Mouse (Mus musculus) neural tube, embryonic 12.5 days (tissue): ENCODE data around the gene 1110065P20Rik. TPM values are rescaled to one million over a fixed set of nuclear protein-coding genes. Genes with fewer than 3 reads are reported as not detected.

Experiments used
- ATAC-seq: fragments of 200-750 bp; cut with Nextera tagmentation; 2 replicates; pipeline ENCODE4 v1.8.0; 2017; ENCODE audit warnings: low read depth, mild to moderate bottlenecking, moderate TSS enrichment, moderate library complexity; ENCODE audit not compliant: low FRiP score
- H3K27ac ChIP-seq: fragments of 300-500 bp; sonication (generic); 2 replicates; pipeline ENCODE4 v1.5.1; 2016
- H3K27me3 ChIP-seq: fragments of 300-500 bp; sonication (generic); replicated peaks from 2 replicates; pipeline ENCODE4 v1.6.1; 2016; ENCODE audit warnings: mild to moderate bottlenecking
- H3K36me3 ChIP-seq: fragments of 300-500 bp; sonication (generic); 2 replicates; pipeline ENCODE4 v1.6.1; 2016; ENCODE audit warnings: mild to moderate bottlenecking
- H3K4me1 ChIP-seq: fragments of 300-500 bp; sonication (generic); 2 replicates; pipeline ENCODE4 v1.6.1; 2016
- H3K4me2 ChIP-seq: fragments of 300-500 bp; sonication (generic); replicated peaks from 2 replicates; pipeline ENCODE4 v1.6.1; 2016; ENCODE audit warnings: mild to moderate bottlenecking
- H3K4me3 ChIP-seq: fragments of 300-500 bp; sonication (generic); 2 replicates; pipeline ENCODE4 v1.5.1; 2016
- H3K9ac ChIP-seq: fragments of 300-500 bp; sonication (generic); 2 replicates; pipeline ENCODE4 v1.6.1; 2016; ENCODE audit warnings: mild to moderate bottlenecking
- H3K9me3 ChIP-seq: fragments of 300-500 bp; sonication (generic); 2 replicates; pipeline ENCODE4 v1.6.1; 2016; ENCODE audit warnings: mild to moderate bottlenecking
- WGBS: fragments of 180-500 bp; shearing (Covaris S2); methylation state at CpG from one replicate; pipeline ENCODE4 v1.1.7; 2016; 5-methylcytosine and 5-hydroxymethylcytosine counted together
- polyA plus RNA-seq: library from polyadenylated mRNA; unstranded; fragments of >200 nt; fragmentation: Nextera tagmentation; extraction: Ambion mirVana; gene quantifications from 2 replicates; pipeline ENCODE4 v1.2.1, GENCODE M21; 2016

The 1110065P20Rik gene
- polyA plus RNA-seq, 1 experiment from 2014 or later, result 71.6 TPM

GRCm38 (mm10) chr4:124872719-124873118, 21.7 kb upstream of the 1110065P20Rik start:
- Histone ChIP-seq H3K9me3 (no peaks in the 10 kb centered on the region), H3K4me2 (no peak overlapping the region), H3K4me3 (no peak overlapping the region), H3K27me3 (no peaks in the 10 kb centered on the region), H3K9ac (no peak overlapping the region), H3K27ac (no peak overlapping the region), H3K4me1 (no peaks in the 10 kb centered on the region), H3K36me3 (no peaks in the 10 kb centered on the region)
- ATAC-seq, result no peak
- WGBS, result 91% methylated on average over 1 of the region's 1 CpGs

DNA sequence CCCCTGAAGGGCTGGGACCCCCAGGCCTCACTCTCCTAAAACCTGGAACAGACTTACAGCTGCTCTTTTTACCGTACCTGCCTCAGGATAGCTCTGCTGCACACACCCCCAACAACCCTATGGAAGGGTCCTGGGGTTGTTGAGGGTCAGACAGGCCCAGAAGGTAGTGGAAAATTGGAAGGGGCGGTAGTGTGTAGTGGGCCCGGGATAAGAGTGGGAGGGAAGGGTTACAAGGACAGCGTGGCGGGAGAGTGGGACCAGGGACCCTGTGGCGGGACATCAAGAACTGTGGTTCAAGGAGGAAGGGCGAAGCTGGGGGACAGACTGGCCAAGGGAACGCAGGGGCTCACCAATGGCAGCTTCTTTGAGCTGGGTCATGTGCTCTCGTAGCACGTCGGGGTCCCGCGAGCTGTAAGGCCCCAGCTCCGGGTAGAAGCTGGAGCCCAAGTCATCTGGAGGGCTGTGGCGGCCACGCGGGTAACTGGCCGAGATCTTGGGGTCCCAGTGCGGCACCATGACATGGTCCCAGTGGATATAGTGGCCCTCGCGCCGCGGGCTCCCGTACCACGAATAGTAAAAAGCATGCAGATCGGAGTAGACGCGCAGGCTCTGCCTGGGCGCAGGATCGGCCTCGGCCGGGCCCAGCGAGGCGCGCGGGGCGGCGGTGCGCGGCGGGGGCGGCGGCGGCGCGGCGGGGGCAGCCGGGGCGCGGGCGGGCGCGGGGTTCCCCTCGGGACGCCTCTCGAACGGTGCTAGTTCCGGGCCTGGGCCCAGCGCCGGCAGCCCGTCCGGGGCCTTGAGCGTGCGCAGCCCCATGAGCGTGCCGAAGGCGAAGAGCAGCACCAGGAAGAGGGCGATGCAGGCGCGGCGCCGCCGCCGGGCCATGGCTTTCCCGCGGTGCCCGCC, 10.5 kb upstream of the 1110065P20Rik start, which contains the start of gene Maneal:
Gene Maneal (minus strand): TSS at position 889 of the 906 bp plus-strand sequence.
- Histone ChIP-seq H3K4me3 (peak within 1 kb of the TSS; percentile 69), H3K27me3 (no peaks in the 10 kb centered on the region; the same call in 1 of the 2 replicates), H3K36me3 (peaks cover 14% of the 10 kb centered on the region), H3K27ac (peak within 1 kb of the TSS; percentile 42; the same call in 1 of the 2 replicates), H3K9me3 (no peaks in the 10 kb centered on the region), H3K9ac (peak within 1 kb of the TSS; percentile 85), H3K4me2 (peak within 1 kb of the TSS; percentile 73), H3K4me1 (peaks cover 23% of the 10 kb centered on the region; the same call in 1 of the 2 replicates)
- WGBS, result 2% methylated on average over 74 of the region's 77 CpGs
- peak; percentile 51 for ATAC-seq

DNA sequence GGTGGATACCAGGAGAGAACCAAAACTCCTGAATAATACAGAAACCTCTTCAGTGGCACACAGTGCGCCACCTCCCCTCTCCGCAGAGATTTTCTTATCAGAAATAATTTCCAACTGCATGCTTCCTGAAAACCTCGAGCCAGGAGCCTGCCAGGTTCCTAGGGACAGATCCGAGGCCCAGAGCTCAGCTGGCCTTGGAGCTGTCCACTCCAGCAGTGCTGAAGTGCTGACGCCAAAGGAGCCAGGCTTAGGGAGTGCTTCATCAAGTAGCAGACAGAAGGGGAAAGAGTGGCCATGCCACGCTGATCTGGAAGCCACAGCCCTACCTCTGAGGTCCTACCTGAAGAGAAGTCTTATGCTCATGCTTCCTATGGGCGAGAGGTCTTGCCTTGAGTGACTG, 9.4 kb upstream of the 1110065P20Rik start:
- Histone ChIP-seq H3K9ac (no peak overlapping the region), H3K36me3 (peaks cover 25% of the 10 kb centered on the region), H3K9me3 (no peaks in the 10 kb centered on the region), H3K27me3 (no peaks in the 10 kb centered on the region; the same call in 1 of the 2 replicates), H3K27ac (no peak overlapping the region), H3K4me2 (peak overlapping the region; percentile 73), H3K4me3 (no peak overlapping the region), H3K4me1 (peaks cover 23% of the 10 kb centered on the region; the same call in 1 of the 2 replicates)
- ATAC-seq, result no peak
- 17% methylated on average over 7 of the region's 7 CpGs for WGBS

DNA sequence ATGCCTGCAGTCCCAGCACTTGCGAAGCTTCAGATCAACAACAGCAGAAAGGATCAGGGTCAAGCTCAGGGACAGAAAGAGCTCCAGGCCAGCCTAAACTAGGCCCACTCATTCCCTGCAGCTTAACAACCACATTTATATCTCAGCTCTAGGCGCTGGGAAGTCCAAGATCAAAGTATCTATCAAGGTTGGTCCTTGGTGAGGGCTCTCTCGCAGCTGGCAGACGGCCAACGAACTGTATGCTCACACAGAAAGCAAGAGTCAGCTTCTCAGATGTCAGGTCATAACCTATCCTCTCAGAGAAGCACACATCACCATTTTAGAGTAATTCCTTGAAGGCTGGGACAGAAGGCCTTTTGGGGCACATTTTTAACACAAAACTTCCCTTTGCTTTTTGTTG, 7.4 kb upstream of the 1110065P20Rik start:
- no peak for ATAC-seq
- Histone ChIP-seq H3K4me2 (no peak overlapping the region), H3K27ac (no peak overlapping the region), H3K9ac (no peak overlapping the region), H3K4me3 (no peak overlapping the region), H3K4me1 (peaks cover 23% of the 10 kb centered on the region; the same call in 1 of the 2 replicates), H3K27me3 (no peaks in the 10 kb centered on the region; the same call in 1 of the 2 replicates), H3K36me3 (peaks cover 43% of the 10 kb centered on the region), H3K9me3 (no peaks in the 10 kb centered on the region)
- 70% methylated on average over 5 of the region's 5 CpGs for WGBS

DNA sequence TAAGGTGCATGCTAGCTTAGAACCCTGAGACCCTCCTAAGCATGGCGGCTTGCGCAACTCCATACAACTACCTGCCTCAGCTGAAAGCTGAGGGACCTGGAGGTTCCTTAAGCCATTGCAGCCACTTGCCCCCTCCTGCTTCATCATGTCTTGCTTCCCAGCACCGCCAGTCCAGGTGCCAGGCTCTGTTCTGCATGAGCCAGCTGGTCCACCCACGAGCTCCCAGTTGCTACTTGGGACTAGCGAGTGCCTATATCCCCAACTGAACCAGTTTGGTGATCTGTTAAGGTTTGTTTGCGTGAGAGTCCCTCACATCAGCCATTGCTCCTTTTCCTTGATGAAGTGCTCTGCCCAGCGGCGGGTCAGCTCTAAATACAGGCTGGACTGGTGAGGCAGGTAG, 5.3 kb upstream of the 1110065P20Rik start:
- Histone ChIP-seq H3K27me3 (no peaks in the 10 kb centered on the region; the same call in 1 of the 2 replicates), H3K27ac (no peak overlapping the region), H3K4me2 (no peak overlapping the region), H3K4me3 (no peak overlapping the region), H3K9ac (no peak overlapping the region), H3K4me1 (peaks cover 31% of the 10 kb centered on the region), H3K9me3 (no peaks in the 10 kb centered on the region), H3K36me3 (peaks cover 44% of the 10 kb centered on the region)
- ATAC-seq, result no peak
- WGBS, result 97% methylated on average over 8 of the region's 8 CpGs

DNA sequence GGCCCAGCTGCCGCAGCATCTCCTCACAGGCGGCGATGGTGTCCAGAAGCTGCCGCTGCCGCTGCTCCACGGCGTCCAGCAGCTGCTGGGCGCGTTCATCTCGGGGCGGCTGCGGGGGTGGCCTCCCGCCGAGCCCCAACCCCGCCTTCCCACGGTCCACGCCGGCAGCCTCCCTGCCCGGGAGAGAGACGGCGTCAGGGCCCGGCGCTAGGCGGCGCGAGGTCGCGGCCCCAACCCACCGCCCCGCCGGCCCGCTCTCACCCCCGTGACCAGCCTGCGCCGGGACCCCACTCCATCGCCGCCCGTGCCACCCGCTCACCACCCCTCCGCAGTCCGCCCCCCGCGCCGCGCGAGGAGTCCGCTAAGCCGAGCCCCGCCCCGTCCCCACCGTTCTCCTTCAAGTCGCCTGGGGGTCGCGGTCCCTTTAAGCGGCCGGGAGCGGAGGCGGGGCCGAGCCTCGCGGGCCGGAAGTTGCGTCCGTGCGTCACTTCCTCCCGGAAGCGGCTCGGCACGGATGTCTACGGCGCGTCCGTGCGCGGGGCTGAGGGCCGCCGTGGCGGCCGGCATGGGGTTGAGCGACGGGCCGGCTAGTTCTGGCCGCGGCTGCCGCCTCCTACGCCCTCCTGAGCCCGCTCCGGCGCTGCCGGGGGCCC, 609 bp downstream of the 1110065P20Rik start, which contains the start of gene Yrdc:
Gene Yrdc (plus strand): TSS at position 419 of the 653 bp plus-strand sequence.
- Histone ChIP-seq H3K4me3 (peak within 1 kb of the TSS; percentile 100), H3K4me1 (peaks cover 29% of the 10 kb centered on the region), H3K9me3 (no peaks in the 10 kb centered on the region), H3K36me3 (peaks cover 18% of the 10 kb centered on the region), H3K27ac (peak within 1 kb of the TSS; percentile 95), H3K27me3 (no peaks in the 10 kb centered on the region), H3K9ac (peak within 1 kb of the TSS; percentile 95), H3K4me2 (peak within 1 kb of the TSS; percentile 71)
- under 1% methylated on average over 83 of the region's 90 CpGs for WGBS
- ATAC-seq, result peak; percentile 91

DNA sequence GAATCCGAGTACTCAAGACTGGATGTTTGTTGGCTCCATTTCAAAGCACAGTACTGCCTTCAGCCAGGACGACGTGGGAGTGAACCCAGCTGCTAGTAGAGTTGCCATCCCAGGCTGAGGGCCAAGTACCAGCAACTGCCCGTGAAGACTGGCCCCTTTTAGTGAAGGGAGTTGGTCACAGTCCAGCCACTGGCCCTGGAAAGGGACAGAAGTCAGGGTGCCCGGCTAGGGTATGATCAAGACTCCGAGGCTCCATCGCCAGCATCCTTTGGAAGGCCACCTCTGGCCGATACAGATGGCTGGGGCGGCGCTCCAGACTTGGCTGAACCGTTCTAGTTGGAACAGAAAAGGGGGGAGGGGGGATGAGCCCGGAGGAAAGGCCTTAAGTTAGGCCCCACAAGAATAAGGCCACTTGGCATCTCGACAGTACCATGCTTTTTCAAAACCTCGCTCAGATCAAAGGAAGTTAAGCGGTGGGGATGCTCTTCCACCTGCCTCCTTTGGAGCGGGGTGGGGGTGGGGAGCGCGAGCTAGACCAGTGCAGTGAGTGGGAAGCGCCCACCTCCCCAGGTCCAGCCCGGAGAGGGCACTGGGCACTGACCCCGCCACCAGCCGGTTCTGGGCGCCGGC, 1.2 kb downstream of the 1110065P20Rik start:
- H3K4me2 ChIP-seq, result peak overlapping the region; percentile 71
- no peaks in the 10 kb centered on the region for H3K9me3 ChIP-seq
- H3K4me1 ChIP-seq, result peaks cover 29% of the 10 kb centered on the region
- no peaks in the 10 kb centered on the region for H3K27me3 ChIP-seq
- H3K4me3 ChIP-seq, result peak overlapping the region; percentile 100
- H3K36me3 ChIP-seq, result peaks cover 21% of the 10 kb centered on the region
- WGBS, result 2% methylated on average over 24 of the region's 24 CpGs
- H3K9ac ChIP-seq, result peak overlapping the region; percentile 95
- H3K27ac ChIP-seq, result peak overlapping the region; percentile 95
- ATAC-seq, result peak; percentile 67

- Histone ChIP-seq H3K4me1 (peaks cover 24% of the 10 kb centered on the region), H3K27me3 (no peaks in the 10 kb centered on the region), H3K9me3 (no peaks in the 10 kb centered on the region), H3K4me2 (no peak overlapping the region), H3K36me3 (peaks cover 17% of the 10 kb centered on the region), H3K9ac (no peak overlapping the region), H3K27ac (no peak overlapping the region), H3K4me3 (no peak overlapping the region)
- WGBS, result 5% methylated on average over 8 of the region's 8 CpGs
- ATAC-seq, result no peak
These were observed 3.4 kb downstream of the 1110065P20Rik start for GRCm38 (mm10) chr4:124847573-124847972.

- 52% methylated on average over 11 of the region's 11 CpGs for WGBS
- Histone ChIP-seq H3K4me1 (peaks cover 4% of the 10 kb centered on the region; the same call in 1 of the 2 replicates), H3K27ac (no peak overlapping the region), H3K4me3 (no peak overlapping the region), H3K9ac (no peak overlapping the region), H3K9me3 (no peaks in the 10 kb centered on the region), H3K36me3 (peaks cover 46% of the 10 kb centered on the region), H3K27me3 (no peaks in the 10 kb centered on the region), H3K4me2 (no peak overlapping the region)
- 0 out of 2 replicates have a peak, but pooled peaks have one; percentile 44 for ATAC-seq
These were observed 7.5 kb downstream of the 1110065P20Rik start for GRCm38 (mm10) chr4:124843493-124843892.

DNA sequence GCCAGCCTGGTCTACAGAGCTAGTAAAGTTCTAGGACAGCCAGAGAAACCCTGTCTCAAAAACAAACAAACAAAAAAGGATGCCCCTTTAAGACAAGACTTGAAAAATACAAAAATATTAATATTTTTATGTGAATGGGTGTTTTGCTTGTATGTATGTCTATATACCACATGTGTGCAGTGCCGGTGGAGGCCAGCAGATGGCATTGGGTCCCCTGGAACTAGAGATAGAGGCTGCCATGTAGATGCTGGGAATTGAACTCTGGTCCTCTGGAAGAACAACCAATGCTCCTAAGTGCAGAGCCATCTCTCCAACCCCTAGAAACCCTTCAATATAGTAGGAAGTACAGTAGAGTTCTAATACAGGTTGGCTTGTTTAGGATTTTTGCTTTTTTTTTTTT, 10.0 kb downstream of the 1110065P20Rik start:
- no peaks in the 10 kb centered on the region for H3K4me1 ChIP-seq
- no peak overlapping the region for H3K27ac ChIP-seq
- no peak overlapping the region for H3K4me2 ChIP-seq
- no peak for ATAC-seq
- H3K27me3 ChIP-seq, result no peaks in the 10 kb centered on the region
- H3K4me3 ChIP-seq, result no peak overlapping the region
- H3K9ac ChIP-seq, result no peak overlapping the region
- H3K9me3 ChIP-seq, result no peaks in the 10 kb centered on the region
- peaks cover 60% of the 10 kb centered on the region for H3K36me3 ChIP-seq
- WGBS, result 100% methylated on average over 1 of the region's 1 CpGs

GRCm38 (mm10) chr4:124838035-124838700, 12.8 kb downstream of the 1110065P20Rik start:
- 90% methylated on average over 14 of the region's 14 CpGs for WGBS
- peaks cover 68% of the 10 kb centered on the region for H3K36me3 ChIP-seq
- no peak overlapping the region for H3K4me2 ChIP-seq

More at GRCm38 (mm10) chr4:124838035-124838700, 12.8 kb downstream of the 1110065P20Rik start:
- Histone ChIP-seq H3K9ac (no peak overlapping the region), H3K9me3 (no peaks in the 10 kb centered on the region), H3K27ac (no peak overlapping the region), H3K27me3 (no peaks in the 10 kb centered on the region), H3K4me3 (no peak overlapping the region), H3K4me1 (no peaks in the 10 kb centered on the region)
- ATAC-seq, result no peak
